Mouse (Mus musculus): ENCODE results near the gene Kctd3.
"Not testable (repeated sequence)": the region's sequence is repeated elsewhere in the genome, so short reads cannot be mapped to it uniquely, and the experiment has no call there.

The Kctd3 gene

DNA sequence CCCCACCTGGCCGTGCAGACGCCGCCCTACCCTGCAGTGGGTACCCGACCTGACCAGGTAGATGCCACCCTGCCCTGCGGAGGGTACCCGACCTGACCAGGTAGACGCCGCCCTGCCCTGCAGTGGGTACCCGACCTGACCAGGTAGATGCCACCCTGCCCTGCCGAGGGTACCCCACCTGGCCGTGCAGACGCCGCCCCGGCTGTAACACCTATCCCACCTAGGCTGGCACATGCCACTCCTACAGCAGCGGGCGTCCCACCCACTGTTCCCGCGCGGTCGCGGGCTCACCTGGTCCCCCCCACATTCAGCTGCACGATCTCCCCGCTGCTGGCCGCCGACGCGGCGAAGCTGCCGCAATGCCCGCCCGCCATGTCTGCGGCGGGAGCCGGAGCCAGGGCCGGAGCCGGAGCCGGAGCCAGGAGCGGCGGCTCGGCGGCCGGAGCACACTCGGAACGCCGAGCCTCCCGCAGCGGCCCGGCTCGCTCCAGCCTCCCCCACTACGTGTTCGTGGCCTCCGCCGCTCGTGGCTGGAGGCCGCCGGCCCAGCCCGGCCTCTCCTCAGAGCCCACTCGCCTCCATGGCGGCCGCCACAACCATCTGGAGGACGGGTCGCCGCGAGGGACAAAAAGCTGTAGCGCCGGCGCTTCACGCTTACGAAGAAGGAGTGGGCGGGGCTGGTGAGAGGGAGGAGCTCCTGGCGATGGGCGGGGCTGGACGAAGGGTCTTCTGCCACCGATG, at the start of gene Kctd3:
TSS of gene Kctd3 (minus strand) at position 603 of the 741 bp plus-strand sequence.
- DNase-seq (ENCODE audit: low read depth, low spot score), result peak; percentile 90

DNA sequence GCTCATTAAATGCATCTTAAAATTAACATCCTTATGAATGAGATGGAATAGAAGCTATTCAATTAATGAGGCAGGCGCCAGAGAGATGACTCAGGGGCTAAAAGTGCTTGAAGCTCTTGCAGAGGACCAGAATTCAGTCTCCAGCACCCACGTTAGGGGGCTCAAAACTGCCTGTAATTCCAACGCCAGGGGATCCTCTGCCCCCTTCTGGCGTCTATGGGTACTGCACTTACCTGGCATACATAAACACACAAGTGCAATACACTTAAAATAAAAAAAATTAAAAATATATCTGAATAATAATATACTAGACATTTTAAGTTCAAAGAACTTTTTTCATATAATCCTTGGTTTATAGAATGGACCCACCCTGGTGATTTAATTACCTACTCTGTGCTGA, 49.8 kb upstream of the Kctd3 start:
- no peak for DNase-seq (ENCODE audit: low read depth, low spot score)

DNA sequence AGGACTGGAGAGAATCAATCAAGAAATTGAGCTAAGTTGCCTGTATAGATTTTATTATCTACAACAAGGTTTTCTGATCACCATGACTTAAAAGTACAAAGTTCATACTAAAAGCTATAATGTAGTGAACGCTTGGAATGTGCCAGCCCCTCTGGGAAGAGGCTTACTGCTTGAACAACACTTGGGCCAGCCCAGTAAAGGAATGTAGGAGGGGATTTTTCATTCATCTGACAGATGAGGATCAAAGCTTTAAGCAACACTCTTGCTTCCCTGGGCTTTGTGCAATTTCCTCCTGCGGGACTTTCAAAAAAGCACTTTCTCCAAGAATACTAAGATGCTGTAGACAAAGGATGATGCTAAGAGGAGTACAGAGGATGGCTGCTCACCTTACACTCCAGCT, 48.3 kb upstream of the Kctd3 start:
- DNase-seq (ENCODE audit: low read depth, low spot score), result no peak

DNA sequence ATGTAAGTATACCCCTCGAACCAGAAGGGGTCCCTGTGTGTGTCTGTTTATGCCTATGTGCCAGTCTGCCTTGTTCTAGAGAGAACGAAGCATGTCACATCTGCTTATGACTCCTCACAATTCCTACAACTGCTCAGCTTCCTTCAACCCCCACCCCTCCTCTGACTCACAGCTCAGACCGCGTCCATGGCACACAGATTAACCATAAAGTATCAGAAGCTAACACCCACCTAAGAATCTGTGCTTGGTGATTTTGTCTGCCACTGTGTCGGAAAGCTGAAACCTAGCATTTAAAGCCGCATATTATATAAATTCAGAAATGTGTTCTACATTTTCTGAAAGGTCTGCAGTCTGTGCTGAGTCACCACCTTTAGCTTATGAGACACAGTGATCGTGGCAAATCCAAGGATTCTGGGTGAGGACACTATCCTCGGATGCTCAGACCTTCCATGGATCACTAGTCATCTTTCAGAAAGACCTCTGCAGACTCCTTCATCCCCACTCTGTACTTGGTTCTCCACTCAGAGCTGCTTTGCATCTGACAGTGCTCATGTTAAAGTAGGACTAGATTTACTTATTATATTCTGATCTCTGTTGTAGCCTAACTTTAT, 47.4 kb upstream of the Kctd3 start:
- no peak for DNase-seq (ENCODE audit: low read depth, low spot score)

DNA sequence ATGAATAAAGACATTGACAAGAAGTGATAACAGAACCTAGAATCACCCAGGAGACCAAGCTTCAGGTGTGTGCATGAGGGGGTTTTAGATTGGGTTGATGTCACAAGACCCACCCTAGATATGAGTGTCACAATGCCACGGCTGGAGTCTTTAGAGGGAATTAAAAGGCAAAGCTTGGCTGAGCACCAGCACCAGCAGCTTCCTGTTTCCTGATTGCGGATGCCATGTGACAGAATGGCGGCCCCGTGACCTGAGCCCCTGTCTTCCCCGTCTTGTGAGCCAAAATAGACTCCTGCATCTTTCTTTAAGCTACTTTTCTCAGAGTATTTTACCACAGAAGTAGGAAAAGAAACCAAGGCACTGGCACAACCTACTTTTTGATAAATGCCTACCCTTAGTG, 46.5 kb upstream of the Kctd3 start:
- no peak for DNase-seq (ENCODE audit: low read depth, low spot score)

DNA sequence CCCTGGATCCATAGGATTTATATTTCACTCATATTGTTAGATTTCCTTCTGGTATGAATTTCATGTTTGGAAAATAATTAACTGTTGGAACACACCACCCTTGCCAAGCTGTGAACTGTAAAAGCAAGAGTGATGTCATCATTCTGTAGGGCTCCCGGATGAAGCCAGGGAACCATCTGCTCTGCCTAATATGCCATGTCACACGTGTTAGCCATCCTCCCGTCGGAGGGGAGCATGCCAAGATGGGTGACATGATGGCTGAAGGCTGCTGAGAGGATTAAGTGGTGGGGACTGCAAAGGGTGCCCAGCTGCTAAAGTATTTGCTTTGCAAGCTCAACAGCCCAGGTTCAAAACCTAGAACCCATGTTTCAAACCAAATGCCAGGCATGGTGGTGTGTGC, 44.5 kb upstream of the Kctd3 start:
- DNase-seq (ENCODE audit: low read depth, low spot score), result no peak

DNA sequence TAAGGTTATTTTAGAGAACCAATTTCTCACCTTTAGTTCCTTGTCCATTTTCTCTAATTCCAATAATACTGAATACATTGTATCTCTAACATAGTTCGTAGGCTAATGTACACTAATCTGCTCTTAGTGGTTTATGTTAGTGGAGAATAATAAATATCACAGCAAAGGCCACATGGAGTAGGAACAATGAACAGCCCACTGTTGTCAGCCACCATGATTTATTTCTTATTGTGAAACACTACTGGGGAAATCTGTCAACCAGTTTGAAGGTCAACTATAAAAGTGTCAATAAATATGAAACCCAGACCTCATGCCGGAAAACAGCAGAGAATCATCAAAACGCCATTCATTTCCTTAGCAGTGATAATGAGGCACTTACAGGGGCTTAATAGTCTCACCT, 42.5 kb upstream of the Kctd3 start:
- DNase-seq (ENCODE audit: low read depth, low spot score), result no peak

DNA sequence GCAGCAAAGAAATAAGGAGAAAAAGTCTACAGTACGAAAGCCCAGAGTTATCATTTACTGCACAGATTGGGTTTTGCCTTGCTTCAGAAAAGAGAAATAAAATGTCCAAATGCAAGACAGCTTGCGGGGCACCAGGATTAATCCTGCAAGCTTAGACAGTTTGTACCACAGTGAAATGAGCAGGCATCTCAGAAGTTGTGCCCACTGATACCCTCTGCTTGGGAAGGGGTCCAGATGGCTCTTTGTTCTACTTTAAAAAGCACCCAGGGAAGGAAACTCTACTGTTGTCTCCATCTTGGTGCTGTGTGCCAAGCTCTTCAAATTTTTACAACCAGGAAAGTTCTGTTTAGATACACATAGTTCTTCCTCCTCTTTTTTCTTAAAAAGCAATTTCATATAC, 40.7 kb upstream of the Kctd3 start:
- DNase-seq (ENCODE audit: low read depth, low spot score), result no peak

DNA sequence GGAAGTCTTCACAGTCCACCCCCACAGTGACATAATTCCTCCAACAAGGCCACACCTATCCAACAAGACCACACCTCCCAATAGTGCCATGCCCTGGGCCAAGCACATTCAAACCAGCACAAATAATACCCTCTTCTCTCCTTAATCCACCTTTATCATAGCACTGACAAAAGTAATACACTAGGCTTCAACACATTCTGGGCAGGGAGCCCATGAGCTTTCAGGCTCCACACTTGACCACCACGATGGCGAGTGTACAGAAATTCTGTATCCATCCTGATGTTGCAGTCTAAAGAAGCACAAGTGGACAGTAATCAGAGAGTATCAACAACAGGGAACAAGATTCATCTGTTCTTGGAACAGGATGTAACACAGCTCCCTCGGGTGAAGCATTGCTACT, 40.3 kb upstream of the Kctd3 start:
- no peak for DNase-seq (ENCODE audit: low read depth, low spot score)

DNA sequence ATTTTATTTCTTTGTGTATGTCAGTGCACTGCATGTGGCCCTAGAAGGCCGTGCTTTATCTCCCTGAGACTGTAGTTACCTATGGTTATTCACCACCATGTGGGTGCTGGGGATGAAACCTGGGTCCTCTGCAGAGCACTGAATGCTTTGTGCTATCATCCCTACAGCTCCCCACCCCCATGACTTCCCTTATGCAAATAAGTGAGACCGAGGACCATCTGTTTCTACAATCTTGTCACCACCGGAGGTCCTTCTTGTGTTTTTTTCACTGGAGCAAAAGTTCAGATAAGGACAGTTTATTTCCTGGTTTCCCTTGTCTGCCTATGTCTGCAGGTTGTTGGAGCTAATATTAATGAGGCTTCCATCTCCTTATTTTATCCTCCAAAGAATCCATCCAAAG, 39.2 kb upstream of the Kctd3 start:
- DNase-seq (ENCODE audit: low read depth, low spot score), result no peak

DNA sequence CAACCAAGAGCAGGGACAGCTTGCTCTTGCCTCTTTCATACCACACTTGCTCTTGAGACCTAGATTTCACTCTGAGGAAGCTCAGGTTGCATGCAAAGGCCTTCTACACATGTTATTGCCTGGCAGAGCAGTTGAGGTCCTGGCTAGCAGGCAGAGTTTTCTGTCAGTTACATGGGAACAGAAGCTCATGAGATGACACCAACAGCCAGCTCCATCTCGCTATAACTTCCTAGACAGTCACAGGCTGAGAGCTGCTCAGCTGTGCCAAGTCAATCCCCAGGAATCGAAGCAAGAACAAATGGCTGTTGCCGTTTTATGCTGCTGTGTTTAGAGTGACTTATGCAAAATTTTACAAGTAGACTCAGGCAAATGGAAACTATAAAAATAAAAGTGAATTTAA, 38.7 kb upstream of the Kctd3 start:
- no peak for DNase-seq (ENCODE audit: low read depth, low spot score)

DNA sequence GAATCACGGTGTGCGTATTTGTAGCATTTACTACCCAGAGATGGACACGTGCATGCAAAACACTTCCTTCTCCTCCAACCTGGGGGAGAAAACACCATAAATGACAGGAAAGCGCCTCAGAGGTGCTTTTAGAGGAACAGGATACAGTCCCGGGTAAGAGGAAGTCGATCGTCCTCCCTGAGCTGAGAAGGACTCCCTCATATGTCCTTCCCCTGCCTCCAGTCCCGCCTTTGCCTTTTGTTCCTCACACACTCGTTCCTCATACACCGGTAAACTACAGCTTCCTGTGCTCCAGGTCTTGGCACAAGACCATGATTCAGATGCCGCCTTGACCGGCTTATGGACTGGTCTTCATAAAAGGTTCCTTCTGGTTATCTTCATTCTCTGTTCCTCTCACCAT, 33.6 kb upstream of the Kctd3 start:
- no peak for DNase-seq (ENCODE audit: low read depth, low spot score)

DNA sequence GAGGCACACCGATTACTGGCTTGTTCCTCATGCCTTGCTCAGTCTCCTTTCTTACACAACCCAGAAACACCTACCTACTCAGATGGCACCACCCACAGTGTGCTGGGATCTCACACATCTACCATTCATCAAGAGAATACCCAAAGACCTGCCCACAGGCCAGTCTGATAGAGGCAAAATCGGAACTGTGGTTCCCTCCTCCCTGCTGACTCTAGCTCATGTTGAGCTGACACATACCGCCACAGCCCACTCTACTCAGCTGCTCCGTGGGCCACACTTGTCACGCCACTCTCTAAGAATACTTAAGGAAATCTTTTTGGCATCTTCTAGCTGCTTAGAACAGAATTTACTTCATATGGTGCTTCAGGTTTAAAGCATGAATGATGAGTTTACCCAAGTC, 31.7 kb upstream of the Kctd3 start:
- no peak for DNase-seq (ENCODE audit: low read depth, low spot score)

DNA sequence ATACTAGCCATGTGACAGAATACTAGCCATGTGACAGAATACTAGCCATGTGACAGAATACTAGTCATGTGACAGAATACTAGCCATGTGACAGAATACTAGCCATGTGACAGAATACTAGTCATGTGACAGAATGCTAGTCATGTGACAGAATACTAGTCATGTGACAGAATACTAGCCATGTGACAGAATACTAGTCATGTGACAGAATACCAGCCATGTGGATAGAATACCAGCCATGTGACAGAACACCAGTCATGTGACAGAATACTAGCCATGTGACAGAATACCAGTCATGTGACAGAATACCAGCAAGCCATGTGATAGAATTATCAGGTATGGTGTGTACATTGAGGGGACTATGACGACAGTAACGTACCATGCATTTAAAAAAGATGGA, 25.2 kb upstream of the Kctd3 start:
- DNase-seq (ENCODE audit: low read depth, low spot score), result not testable (repeated sequence)

DNA sequence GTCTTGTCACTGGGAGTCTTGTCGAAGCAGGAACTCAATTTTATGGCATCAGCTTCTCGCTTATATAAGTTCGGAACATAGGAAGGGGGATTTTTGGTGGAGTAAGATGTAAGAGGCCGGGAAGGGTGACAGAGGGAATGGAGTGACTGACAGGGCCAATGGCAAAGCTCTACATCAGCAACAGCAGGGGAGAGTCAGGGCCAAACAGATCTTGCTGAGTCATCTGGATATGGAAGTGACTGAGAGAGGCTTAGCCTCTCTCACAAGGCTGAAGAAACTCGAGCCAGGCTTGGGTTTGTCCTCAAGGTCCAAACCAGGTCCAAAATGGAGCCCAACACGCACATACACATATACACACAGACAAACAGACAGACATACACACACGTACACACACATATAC, 23.3 kb upstream of the Kctd3 start:
- no peak for DNase-seq (ENCODE audit: low read depth, low spot score)

DNA sequence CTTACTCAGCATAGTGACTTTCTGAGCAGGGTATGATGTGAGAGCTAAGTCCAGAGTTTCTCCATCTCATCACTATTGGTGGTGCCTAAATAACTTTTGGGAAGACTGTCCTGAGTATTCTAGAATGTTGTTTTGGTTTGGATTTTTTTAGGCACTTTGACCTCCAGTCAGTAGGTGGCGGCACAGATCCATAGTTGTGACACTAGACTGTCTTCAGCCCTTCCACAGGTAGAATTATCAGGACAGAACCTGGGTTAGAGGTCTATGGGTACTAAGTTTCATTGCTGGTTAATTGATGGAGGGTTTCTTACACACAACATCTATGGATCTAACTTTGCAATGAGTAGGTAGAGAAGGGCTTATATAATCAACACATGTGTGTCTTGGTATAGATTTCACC, 20.6 kb upstream of the Kctd3 start:
- DNase-seq (ENCODE audit: low read depth, low spot score), result no peak

DNA sequence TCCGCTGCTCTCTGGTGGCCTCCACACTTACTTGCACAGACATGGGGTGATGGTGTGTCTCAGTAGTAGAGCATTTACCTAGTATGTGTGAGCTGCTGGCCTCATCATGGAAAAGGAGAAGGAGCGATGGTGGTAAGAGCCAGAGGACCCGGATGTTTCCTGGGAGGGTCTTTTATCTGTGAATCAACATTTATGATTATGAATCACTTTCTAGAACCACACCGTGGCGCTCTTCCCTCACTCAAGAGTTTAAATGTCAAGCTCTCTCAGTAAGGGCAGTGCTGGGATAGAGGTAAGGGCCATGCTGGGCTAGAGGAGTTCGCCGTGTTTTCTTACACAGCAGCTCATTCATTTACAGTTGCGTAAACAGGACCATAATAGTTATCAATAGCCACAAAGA, 19.2 kb upstream of the Kctd3 start:
- no peak for DNase-seq (ENCODE audit: low read depth, low spot score)

DNA sequence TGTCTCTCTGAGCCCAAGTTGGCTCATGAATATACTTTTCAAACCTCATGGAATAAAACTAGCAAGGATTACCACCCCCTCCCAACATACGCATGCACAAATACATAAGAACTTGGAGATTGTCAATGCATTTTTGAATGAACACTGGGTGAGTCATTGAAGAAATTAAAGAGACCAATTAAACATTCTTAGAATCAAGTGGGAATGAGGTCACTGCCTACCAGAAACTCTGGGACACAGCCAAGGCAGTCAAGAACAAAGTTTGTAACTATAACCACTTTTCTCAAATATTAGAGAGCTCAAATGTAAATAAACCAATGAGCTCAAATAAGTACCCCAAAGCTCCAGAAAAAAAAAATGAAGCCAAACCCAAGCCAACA, 16.1 kb upstream of the Kctd3 start:
- no peak for DNase-seq (ENCODE audit: low read depth, low spot score)

DNA sequence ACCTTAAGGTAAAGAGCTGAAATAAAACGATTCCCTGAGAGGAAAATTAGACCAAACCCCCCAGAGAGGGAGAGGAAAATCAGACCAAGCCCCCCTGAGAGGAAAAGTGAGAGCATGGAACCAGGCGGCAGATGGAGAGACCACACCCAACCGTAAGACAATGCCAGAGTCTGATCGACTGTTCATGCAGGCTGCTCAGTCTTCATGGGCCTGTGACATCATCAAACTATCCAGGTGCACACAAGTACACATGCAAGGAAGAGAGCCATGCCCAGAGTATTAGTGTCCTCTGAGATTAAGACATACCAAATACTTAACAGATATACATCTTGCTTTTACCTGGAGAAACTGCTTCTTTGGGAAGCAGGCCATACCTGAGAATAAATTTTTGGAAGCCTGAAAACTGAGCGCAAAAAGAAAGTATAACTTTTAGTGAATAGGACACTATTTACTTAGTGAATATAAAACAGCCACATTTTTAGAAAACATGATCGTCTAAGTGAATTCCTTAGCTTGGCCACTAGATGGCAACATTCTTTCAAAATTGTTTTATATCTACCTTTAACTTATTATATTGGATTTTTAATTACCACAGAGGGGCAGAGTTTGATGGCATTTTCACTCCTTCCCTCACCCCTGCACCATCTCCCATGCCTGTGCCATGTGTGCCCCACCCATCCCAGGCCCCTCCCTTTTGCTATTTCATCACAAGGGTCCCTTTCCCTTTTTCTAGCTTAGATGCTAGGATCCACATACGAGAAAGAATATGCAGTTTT, 15.5 kb upstream of the Kctd3 start:
- no peak for DNase-seq (ENCODE audit: low read depth, low spot score)

DNA sequence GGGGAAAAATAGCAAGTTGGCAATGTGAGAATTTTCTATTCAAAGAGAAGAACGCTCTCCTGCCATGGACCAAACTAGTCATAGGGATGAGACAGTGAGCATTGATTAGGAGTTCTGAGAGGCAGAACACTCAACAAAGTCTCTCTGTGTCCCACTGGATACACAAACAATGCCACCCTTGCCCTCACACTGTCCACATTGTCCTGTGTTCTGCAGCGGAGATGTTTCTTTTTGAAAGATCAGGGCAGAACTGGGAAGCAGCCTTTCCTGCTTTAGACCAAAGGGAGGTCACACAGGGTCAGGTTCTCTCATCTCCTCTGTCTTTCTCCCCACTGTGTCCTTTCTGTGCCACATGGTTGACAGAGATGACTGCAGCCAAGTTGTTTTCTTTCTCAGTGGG, 7.7 kb upstream of the Kctd3 start:
- DNase-seq (ENCODE audit: low read depth, low spot score), result no peak

DNA sequence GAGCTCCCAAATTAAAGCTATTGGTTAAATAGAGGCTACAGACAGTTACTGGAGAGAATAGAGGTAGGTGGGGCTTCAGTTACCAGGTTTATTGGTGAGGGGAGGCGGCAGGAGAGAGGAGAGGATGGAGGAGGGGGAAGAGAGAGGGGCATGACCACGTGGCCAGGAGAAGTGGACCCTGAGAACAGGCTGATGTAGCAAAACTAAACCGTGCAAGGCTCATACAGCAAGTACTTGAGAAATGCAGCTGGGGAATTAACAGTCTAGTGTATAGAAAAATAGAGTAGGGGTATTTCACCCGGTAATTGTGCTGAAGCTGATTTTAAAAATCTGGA, 5.9 kb upstream of the Kctd3 start:
- DNase-seq (ENCODE audit: low read depth, low spot score), result no peak

DNA sequence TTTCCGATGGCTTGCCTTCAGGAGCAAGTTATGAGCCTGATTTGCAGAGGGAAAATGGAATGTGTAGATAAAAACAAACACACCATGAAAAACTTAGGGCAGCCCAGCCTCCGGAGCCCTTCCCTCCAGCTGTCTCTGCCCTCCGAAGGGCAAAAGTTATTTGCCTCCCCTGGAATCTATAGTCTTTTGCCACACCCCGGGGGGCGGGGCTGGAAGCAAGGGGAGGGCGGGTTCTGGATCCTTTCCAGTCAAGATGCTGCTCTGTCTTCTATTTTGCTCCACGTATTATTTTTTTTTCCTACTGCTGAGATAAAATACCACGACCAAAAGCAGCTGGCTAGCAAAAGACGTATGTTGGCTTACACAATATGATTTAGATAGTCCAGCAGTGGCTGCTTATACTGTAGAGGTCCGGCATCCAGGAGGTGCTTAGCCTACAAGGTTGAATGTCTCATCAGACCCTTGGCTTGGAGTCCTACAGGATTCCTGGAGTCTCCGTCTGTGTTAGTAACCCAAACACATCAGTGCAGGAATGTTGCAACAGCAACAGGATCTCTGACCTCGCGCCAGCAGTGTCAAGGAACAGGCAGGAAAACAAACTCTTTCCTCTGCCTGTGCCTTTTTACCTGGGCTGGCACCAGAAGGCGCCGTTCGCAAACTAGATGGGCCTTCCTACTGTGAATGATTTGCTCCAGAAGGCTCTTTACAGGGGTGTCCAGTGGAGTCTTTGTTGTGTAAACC, 5.4 kb upstream of the Kctd3 start:
- DNase-seq (ENCODE audit: low read depth, low spot score), result no peak

Measured in skeletal muscle tissue, adult 2 months (tissue).